Mouse (Mus musculus): ENCODE measurements at regions not wholly inside any gene's neighbourhood (a gene's known extent, or its start where the extent isn't known, plus 50 kb on each side); places are given as distances from the start of the nearest gene placed in this dataset.

GRCm38 (mm10) chr9:79523054-79523453, 195.6 kb downstream of the Col12a1 start:
- Histone ChIP-seq H3K9ac (ENCODE audit: low read length) (no peak overlapping the region), H3K4me3 (ENCODE audit: low read depth, low read length) (no peak overlapping the region), H3K27me3 (ENCODE audit: control insufficient read depth, insufficient read depth, low read length) (no peaks in the 10 kb centered on the region), H3K27ac (ENCODE audit: low read depth, low read length) (no peak overlapping the region), H3K4me2 (ENCODE audit: low read depth) (no peak overlapping the region), H3K4me1 (ENCODE audit: control insufficient read depth, insufficient read depth, low read length) (no peaks in the 10 kb centered on the region), H3K36me3 (ENCODE audit: control insufficient read depth, insufficient read depth, low read length) (no peaks in the 10 kb centered on the region), H3K9me3 (ENCODE audit: control insufficient read depth, low read length) (no peaks in the 10 kb centered on the region)
- 89% methylated on average over 4 of the region's 4 CpGs for WGBS
- no peak for ATAC-seq (ENCODE audit: insufficient read depth, low FRiP score, low TSS enrichment)
- DNase-seq (ENCODE audit: low spot score): no peak

- DNase-seq (ENCODE audit: low spot score) (no peak), ATAC-seq (ENCODE audit: insufficient read depth, low FRiP score, low TSS enrichment) (no peak)
- Histone ChIP-seq H3K36me3 (ENCODE audit: control insufficient read depth, insufficient read depth, low read length) (no peaks in the 10 kb centered on the region), H3K27me3 (ENCODE audit: control insufficient read depth, insufficient read depth, low read length) (no peaks in the 10 kb centered on the region), H3K4me2 (ENCODE audit: low read depth) (no peak overlapping the region), H3K9me3 (ENCODE audit: control insufficient read depth, low read length) (no peaks in the 10 kb centered on the region), H3K4me1 (ENCODE audit: control insufficient read depth, insufficient read depth, low read length) (no peaks in the 10 kb centered on the region), H3K27ac (ENCODE audit: low read depth, low read length) (no peak overlapping the region), H3K4me3 (ENCODE audit: low read depth, low read length) (no peak overlapping the region), H3K9ac (ENCODE audit: low read length) (no peak overlapping the region)
Measured at GRCm38 (mm10) chr9:79525000-79525399, 193.6 kb downstream of the Col12a1 start.

- no peak for ATAC-seq (ENCODE audit: insufficient read depth, low FRiP score, low TSS enrichment)
- DNase-seq (ENCODE audit: low spot score): no peak
Measured at GRCm38 (mm10) chr9:79526390-79526789, 192.2 kb downstream of the Col12a1 start.

GRCm38 (mm10) chr9:79527331-79527730, 191.3 kb downstream of the Col12a1 start:
- no peak overlapping the region for H3K4me3 ChIP-seq (ENCODE audit: low read depth, low read length)
- no peaks in the 10 kb centered on the region for H3K36me3 ChIP-seq (ENCODE audit: control insufficient read depth, insufficient read depth, low read length)
- H3K4me1 ChIP-seq (ENCODE audit: control insufficient read depth, insufficient read depth, low read length): no peaks in the 10 kb centered on the region
- H3K4me2 ChIP-seq (ENCODE audit: low read depth): no peak overlapping the region
- 79% methylated on average over 3 of the region's 3 CpGs for WGBS
- H3K27me3 ChIP-seq (ENCODE audit: control insufficient read depth, insufficient read depth, low read length): no peaks in the 10 kb centered on the region
- H3K9ac ChIP-seq (ENCODE audit: low read length): no peak overlapping the region
- DNase-seq (ENCODE audit: low spot score): no peak
- no peak overlapping the region for H3K27ac ChIP-seq (ENCODE audit: low read depth, low read length)
- H3K9me3 ChIP-seq (ENCODE audit: control insufficient read depth, low read length): no peaks in the 10 kb centered on the region
- no peak for ATAC-seq (ENCODE audit: insufficient read depth, low FRiP score, low TSS enrichment)

More at GRCm38 (mm10) chr9:79526390-79526789, 192.2 kb downstream of the Col12a1 start:
- no peaks in the 10 kb centered on the region for H3K36me3 ChIP-seq (ENCODE audit: control insufficient read depth, insufficient read depth, low read length)
- 69% methylated on average over 6 of the region's 6 CpGs for WGBS
- H3K27ac ChIP-seq (ENCODE audit: low read depth, low read length): no peak overlapping the region
- no peaks in the 10 kb centered on the region for H3K27me3 ChIP-seq (ENCODE audit: control insufficient read depth, insufficient read depth, low read length)
- H3K4me2 ChIP-seq (ENCODE audit: low read depth): no peak overlapping the region
- H3K4me1 ChIP-seq (ENCODE audit: control insufficient read depth, insufficient read depth, low read length): no peaks in the 10 kb centered on the region
- H3K9ac ChIP-seq (ENCODE audit: low read length): no peak overlapping the region
- H3K9me3 ChIP-seq (ENCODE audit: control insufficient read depth, low read length): no peaks in the 10 kb centered on the region
- no peak overlapping the region for H3K4me3 ChIP-seq (ENCODE audit: low read depth, low read length)

Data from neural tube, embryonic 11.5 days (tissue).